Mouse (Mus musculus): ENCODE measurements around the gene Tomm40l.

The Tomm40l gene

DNA sequence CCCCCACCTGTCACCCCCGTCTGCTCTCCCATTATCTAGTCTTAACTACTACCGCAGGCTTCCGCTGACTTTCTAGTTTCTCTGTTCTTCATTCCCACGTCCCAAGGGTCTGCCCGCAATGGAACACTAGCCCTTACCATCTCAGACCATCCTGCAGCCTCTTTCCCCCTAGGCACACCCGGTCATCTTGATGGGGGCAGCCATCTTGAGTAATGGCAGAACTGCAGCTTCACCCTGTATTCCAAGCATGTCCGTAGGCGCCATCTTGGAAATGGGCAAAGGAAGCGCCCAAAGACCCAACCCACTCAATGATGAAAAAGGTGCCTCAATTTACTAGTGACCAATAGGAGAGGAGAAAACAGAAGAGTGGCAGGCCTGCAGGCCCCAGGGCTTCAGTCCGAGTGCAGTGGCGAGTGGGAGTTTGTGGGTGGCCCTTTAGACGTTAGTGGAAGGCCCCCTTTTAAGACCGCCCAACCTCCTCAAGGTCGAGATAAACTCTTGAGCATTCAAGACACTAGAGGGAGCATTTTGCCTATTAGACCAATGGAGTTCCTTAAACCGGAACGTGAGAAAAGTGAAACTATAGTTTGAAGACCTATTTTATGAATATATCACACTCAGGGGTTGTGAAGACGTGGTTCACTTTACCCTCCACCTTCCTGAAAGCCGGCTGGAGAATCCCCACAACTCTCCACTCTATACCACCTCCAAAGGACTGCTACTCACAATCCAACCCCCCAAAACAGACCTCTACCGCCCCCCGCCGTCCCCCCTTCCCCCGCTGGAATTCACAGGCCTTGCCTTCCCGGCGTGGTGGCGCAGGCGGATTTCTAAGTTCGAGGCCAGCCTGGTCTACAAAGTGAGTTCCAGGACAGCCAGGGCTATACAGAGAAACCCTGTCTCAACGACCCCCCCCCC, at the start of gene Tomm40l:
Gene Tomm40l (minus strand): TSS at position 277 of the 918 bp plus-strand sequence.
- DNase-seq (ENCODE audit: low read depth) = peak; percentile 100

DNA sequence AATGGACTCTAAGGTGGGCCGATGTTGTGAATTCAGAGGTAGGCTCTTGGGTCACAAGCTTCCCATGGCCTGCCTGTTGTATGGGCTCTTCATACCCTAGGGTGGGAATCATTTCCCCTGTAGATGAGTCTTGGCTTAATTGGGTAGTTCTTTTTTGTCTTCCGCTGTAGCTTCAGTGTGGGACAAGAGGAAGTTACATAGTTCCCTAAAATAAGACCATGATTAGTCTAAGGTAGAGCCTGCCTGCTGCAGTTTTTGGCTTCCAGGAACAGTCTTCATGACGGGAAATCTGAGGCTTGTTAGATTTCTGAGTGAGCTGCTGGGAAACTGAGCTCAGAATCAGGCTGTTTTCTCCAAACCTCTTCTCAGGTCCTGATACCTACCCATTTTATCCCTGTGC, 49.8 kb upstream of the Tomm40l start:
- no peak for DNase-seq (ENCODE audit: low read depth)

DNA sequence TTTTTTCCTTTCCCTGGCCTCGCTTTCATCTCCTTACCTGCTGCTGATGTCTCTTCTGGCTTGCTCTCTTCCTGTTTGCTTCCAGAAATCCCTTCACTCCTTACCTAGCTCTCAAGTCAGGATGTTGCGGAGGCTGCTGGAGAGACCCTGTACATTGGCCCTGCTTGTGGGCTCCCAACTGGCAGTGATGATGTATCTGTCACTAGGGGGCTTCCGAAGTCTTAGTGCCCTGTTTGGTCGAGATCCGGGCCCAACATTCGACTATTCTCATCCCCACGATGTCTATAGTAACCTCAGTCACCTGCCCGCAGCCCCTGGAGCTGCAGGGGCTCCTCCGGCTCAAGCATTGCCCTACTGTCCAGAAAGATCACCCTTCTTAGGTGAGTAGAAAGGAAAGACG, 49.3 kb upstream of the Tomm40l start:
- DNase-seq (ENCODE audit: low read depth) = no peak

DNA sequence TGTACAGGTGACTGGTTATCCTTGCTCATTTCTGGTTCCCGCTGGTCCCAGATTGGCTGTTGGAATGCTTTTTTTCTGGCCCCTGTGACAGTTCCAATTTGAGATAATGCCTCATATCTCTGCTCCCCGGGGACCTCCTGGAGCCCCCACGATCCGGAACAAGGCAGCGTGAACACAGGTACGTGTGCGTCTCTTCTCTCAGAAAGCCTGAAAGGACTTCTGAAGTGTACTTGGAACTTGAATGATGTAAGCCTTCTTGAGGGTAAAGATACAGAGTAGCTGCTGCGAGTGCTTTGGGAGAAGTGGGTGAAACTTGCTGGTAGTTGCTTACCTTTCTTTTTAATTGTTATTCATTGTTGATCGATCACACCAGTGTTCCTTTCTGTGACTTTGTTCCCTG, 48.9 kb upstream of the Tomm40l start:
- no peak for DNase-seq (ENCODE audit: low read depth)

DNA sequence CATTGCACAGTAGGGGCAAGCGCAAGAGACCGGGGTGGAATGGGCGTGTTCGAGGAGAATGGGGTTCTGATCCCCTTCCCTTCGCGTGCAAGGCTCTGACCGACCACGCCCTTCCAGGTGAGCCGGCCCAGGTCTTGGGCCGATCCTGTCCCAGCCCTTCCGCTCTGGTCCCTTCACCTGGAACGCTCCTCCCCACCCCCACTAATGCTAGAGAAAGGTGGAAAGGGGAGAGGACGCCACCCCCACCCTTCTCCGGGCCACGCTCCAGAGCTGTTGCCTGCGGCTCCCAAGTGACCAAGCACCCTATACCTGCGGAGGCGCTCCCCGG, 48.2 kb upstream of the Tomm40l start:
- no peak for DNase-seq (ENCODE audit: low read depth)

DNA sequence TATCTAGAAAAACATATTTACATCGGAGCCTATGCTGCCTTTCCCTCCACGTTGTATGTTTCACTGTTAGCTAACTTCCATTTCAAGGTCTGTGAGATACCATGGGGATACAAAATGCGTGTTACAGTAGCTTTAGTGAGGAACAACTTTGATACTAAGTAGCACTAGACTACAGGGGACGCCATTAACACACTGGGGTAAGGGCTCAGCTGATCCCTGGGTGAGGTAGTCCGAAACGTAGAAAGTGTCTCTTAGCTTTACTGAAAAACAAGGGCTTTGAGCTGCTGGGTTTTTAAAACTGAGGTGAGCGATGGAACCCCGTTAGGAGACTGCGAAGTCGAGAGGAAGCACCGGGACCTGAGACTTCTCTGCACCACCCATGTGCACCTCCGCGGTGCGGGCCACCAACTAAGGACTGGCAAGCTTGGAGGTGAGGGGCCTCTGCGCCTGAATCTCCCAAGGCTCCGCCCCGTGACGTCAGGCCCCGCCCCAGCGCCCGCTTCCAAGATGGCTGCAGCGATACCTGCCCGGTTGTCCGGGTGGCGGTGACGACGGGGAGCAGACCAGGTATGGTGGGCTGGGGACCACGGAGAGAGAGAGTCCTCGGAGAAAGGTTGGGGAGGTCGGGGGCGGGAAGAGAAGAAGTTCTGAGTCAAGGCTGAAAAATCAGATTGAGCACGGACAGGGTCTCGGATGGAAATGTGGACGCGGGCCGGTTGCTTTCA, 47.7 kb upstream of the Tomm40l start, which contains the start of gene B4galt3:
Gene B4galt3 (plus strand): TSS at position 481 of the 725 bp plus-strand sequence.
- DNase-seq (ENCODE audit: low read depth) = peak; percentile 91

DNA sequence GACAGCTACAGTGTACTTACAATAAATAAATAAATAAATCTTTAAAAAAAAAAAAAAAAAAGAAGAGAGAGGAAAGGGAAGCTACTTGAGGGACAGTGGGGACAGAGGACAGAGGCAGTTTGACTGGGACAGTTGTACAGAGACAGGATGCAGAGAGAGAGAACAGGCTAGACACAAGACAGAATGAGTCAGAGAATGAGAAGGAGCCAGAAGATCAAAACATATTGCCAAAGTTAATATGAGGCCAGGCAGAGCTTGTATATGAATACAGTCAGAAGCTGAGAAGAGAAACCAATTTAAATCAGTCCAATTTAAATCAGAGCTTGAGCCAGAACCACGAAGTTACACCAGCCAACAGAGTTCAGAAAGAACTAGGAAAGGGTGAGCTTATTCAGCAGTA, 46.0 kb upstream of the Tomm40l start:
- peak; percentile 63 for DNase-seq (ENCODE audit: low read depth)

DNA sequence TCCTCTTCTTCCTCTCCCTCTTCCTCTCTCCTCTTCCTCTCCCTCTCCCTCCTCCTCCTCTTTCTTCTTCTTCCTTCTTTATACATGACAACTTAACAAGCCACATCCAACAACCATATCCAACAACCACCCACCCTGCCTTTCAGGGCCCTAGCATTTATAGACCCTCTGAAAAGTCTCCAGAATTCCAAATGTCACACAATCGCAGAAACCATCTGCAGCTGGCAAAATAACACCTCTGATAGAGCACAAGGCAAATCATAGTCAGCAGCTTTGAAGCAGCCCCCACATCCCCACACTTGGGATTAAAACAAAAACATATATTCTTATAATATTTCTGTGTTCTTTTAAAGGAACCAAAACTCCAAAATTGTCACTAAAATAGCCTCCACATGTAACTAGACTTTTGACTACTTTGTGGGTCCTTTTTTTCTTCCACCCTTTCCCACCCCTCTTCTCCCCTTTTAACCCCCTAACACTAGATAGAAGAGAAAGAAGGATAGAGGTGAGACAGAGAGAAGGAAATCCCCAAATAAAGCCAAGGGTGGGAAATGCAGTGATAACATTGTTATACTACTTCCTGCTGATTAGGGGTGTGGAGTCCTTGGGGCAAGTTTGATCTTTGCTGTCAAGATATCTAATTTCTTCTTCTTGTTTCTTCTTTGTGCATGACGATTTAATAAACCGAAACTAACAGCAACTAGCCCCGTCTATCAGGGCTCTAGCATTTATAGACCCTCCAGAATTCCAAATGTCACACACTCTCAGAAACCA, 43.8 kb upstream of the Tomm40l start:
- no peak for DNase-seq (ENCODE audit: low read depth)

DNA sequence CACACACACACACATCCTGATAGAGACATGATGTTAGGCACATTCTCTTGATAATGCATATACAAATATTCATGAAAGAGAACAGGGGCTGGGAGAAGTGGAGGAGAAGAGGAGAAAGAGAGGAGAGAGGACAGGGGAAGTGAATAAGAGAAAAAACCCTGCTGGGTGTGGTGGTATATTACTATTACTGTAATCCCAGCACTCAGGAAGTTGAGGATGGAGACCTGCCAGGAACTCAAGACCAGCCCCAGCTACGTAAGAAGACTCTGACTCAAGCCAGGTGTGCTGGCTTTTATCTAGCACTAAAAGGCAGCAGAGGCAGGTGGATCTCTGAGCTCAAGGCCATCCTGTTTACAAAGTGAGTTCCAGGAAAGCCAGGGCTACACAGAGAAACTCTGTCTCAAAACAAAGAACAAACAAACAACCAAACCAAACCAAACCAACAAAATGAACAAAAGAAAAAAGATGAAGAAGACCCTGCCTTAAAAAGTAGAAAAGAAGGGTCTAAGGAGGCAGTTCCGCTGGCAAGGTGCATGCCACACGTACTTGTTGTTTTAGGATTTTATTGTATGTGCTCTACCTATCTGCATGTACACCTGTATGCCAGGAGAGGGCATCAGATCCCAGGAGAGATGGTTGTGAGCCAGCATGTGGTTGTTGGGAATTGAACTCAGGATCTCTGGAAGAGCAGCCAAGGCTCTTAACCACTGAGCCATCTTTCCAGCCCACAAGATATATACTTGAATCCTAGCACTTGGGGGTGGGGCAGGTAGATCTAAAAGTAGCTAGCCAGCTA, 41.5 kb upstream of the Tomm40l start:
- DNase-seq (ENCODE audit: low read depth) = no peak

DNA sequence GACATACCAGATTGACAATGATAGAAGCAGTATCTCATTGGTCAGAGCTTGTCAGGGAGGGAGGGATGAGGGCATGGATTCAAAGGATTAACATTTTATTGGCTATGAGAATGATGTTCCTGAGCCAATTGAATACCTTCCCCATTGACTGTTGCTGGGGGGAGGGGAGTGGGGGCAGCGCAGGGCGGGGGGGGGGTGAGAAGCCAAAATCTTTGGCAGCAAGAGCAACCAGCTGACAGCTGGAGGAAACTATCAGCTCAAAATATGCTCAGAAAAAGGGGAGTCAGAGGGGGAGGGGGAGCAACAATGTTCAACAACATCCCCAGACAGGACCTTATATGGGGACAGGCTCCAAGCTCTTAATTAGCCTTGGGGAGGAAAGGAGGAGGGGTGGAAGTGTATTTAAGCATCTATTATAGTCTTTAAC, 40.9 kb upstream of the Tomm40l start:
- DNase-seq (ENCODE audit: low read depth) = no peak

DNA sequence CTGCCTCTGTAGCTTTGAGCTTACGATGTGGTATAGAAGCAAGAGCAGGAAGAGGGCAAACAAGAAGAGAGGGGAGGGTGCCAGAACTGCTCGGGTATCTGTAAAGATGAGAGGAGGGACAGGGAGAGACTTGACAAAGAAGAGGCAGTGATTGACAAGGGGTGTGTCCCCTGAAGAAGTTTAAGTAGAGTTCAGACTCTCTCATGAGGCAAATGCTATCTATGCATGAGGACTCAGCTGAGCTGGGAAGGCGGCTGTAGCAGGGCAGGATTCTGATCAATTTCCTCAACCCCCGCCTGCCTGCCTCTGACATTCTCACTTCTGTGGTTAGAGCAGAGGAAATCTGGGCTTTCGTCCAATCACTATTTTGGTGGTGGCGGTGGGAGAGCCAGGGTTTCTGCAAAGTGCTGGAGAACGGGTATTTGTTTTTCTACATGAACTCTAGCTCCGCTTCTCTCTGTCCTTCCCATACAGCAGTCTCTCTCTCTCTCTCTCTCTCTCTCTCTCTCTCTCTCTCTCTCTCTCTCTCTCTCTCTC, 40.3 kb upstream of the Tomm40l start:
- peak; percentile 83 for DNase-seq (ENCODE audit: low read depth)

DNA sequence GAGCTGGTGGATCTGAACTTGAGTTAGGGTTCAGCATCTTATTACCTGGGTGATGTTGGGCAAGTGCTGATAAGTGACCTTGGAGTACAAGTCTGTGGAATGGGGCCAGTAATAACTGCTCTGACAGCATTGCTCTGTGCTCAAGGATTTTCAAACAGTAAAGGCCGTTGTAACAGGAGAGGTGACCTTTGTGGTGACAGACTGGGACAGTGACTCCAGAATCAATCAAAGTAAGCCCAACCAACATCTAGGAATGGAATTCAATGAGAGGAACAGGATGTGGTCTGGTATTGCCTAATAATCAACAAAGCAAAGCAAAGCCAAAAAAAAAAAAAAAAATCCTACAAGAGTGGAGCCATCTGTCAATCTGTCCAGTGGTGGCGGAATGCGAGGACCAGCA, 38.0 kb upstream of the Tomm40l start:
- DNase-seq (ENCODE audit: low read depth) = no peak

DNA sequence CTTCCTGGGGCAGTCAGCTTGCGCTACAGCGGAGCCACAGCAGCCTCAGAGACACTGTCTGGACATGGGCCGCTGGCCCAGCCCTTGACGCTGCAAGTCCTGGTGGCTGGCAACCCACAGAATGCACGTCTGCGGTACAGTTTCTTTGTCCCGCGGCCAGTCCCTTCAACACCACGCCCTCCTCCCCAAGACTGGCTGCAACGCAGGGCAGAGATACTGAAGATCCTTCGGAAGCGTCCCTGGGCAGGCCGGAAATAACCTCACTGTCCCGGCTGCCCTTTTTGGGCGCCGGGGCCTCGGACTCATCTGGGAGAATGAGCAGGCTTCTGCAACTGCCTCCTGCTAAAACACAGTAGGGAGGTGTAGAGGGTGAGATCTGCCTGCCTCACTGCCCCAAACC, 36.6 kb upstream of the Tomm40l start:
- DNase-seq (ENCODE audit: low read depth) = peak; percentile 73

DNA sequence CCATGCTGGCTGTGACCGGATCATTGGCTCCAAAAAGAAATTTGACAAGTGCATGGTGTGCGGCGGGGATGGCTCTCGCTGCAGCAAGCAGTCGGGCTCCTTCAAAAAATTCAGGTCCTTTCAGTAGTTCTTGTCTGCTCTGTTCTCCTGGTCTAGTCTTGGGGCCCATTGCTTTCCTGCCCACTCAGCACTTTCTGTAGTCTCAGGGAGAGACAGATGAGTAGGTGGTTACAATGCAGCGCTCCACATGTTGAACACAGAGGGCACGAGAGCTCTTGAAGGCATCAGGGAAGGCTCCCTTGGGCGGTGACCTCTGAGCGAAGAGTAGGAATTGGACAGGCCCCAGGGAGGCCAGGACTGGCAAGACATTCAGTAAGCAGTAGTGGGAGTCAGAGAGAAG, 35.5 kb upstream of the Tomm40l start:
- no peak for DNase-seq (ENCODE audit: low read depth)

DNA sequence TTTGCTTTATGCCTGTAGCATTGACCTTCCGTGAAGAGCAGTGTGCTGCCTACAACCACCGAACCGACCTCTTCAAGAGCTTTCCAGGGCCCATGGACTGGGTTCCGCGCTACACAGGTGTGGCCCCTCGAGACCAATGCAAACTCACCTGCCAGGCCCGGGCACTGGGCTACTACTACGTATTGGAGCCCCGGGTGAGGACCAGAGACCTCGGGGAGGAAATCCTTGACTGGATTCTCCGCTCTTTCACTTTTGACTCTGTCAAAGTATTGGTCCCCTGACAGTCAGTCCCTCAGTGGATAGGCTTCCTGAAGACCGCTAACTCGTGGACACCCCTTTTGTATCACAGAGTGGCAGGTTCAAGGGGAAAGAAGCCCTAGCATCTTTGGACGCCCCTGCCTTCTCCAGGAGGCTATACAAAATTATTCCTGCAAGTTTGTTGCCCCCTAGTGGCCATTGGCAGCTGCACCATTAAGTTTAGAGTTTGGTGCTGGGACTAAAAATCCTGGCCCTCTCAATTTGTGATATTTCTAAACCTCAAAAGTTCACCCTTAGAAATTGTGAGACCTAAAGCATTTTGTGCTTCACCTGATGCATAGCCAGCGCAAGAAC, 34.7 kb upstream of the Tomm40l start:
- peak; percentile 84 for DNase-seq (ENCODE audit: low read depth)

DNA sequence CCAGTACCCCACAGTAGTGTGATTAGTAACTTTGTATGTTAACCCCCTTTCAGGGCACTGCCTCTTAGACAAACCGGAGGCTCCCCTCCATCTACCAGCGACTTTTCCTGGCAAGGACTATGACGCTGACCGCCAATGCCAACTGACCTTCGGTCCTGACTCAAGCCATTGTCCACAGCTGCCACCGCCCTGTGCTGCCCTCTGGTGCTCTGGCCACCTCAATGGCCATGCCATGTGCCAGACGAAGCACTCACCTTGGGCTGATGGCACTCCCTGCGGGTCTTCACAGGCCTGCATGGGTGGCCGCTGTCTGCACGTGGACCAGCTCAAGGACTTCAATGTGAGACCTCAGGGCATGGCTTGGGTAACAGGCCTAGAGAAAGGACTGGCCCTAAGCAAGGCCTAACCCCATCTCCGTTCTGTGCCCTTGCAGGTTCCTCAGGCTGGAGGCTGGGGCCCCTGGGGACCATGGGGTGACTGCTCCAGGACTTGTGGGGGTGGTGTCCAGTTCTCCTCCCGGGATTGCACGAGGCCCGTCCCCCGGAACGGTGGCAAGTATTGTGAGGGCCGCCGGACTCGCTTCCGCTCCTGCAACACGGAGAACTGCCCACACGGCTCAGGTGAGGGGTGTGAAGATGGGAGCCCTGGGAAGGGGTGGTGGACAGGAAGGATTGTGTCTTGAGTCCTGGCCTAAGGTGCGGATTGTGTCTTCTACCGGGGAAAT, 33.9 kb upstream of the Tomm40l start:
- DNase-seq (ENCODE audit: low read depth) = no peak

DNA sequence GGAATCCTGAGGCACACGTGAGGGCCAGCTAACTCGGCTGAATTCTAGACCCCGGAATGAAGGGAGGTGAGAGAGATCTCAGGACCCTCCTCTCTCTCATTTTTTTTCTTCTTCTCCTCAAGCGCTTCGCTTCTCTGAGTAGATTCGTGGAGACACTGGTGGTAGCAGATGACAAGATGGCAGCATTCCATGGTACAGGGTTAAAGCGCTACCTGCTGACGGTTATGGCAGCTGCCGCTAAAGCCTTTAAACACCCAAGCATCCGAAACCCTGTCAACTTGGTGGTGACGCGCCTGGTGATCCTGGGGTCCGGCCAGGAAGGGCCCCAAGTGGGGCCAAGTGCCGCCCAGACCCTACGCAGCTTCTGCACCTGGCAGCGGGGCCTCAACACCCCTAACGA, 30.1 kb upstream of the Tomm40l start:
- DNase-seq (ENCODE audit: low read depth) = no peak

DNA sequence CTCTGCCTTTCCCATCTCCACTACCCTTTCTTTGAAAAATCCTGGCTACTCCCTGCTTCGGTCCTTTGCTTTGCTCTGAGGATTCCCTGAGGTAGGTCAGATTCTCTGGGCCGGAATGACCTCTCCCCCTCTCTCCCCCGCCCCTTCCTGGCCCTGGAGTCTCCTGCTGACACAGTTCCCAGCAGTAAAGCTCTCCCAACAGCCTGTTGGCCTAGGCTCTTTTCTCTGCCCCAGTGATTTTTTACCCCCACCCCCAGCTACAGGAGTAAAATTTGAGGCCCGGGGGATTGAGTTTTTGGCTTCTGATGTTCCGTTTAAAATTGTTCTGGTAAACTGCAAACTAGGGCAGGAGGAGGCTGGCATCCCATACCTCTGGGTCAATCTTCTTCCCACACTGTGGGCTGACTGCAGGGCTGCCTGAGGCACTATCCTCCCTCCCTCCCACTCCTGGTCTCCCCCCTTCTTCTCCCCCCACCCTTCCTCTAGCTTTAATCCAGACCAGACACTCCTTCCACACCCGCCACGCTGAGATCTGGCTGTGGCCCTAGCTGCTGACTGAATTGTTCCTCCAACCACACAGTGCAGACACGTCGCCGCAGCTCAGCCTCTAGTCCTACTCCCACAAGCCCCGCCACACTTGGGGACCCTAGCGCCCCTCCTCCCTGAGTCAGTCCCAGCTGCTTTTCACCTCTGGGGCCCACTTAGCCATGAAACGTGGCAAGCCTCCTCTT, 29.4 kb upstream of the Tomm40l start:
- DNase-seq (ENCODE audit: low read depth) = no peak
